Mouse (Mus musculus) heart, embryonic 16.5 days (tissue): ENCODE results near the gene Rbfox1. TPM values are rescaled to one million over a fixed set of nuclear protein-coding genes. Genes with fewer than 3 reads are reported as not detected.

Experiments used
- ATAC-seq: fragments of 200-750 bp; cut with Nextera tagmentation; replicated peaks from 2 replicates; pipeline ENCODE4 v1.8.0; 2017; ENCODE audit warnings: moderate number of reproducible peaks; ENCODE audit not compliant: insufficient read depth, low FRiP score; ENCODE audit errors: extremely low read depth
- H3K27ac ChIP-seq: fragments of 300-500 bp; sonication (generic); 2 replicates; pipeline ENCODE4 v1.5.1; 2014; ENCODE audit warnings: mild to moderate bottlenecking, low read length, control low read depth, moderate library complexity
- H3K27me3 ChIP-seq: fragments of 300-500 bp; sonication (generic); 2 replicates; pipeline ENCODE4 v1.6.1; 2014; ENCODE audit warnings: low read length, mixed read lengths; ENCODE audit not compliant: control insufficient read depth, insufficient read depth
- H3K36me3 ChIP-seq: fragments of 300-500 bp; sonication (generic); 2 replicates; pipeline ENCODE4 v1.6.1; 2014; ENCODE audit not compliant: control insufficient read depth, insufficient read depth
- H3K4me1 ChIP-seq: fragments of 300-500 bp; sonication (generic); 2 replicates; pipeline ENCODE4 v1.6.1; 2014; ENCODE audit warnings: low read length, mixed read lengths; ENCODE audit not compliant: control insufficient read depth, insufficient read depth
- H3K4me2 ChIP-seq: fragments of 300-500 bp; sonication (generic); 2 replicates; pipeline ENCODE4 v1.6.1; 2014; ENCODE audit warnings: low read depth, mild to moderate bottlenecking, control low read depth, low read length
- H3K4me3 ChIP-seq: fragments of 300-500 bp; sonication (generic); 2 replicates; pipeline ENCODE4 v1.5.1; 2014; ENCODE audit warnings: mild to moderate bottlenecking, control low read depth, low read length
- H3K9ac ChIP-seq: fragments of 300-500 bp; sonication (generic); 2 replicates; pipeline ENCODE4 v1.6.1; 2014; ENCODE audit warnings: low read length, control low read depth
- H3K9me3 ChIP-seq: fragments of 300-500 bp; sonication (generic); replicated peaks from 2 replicates; pipeline ENCODE4 v1.6.1; 2016; ENCODE audit warnings: low read length; ENCODE audit not compliant: control insufficient read depth
- WGBS: fragments of 180-500 bp; shearing (Covaris S2); extraction: QIAGEN DNeasy Blood & Tissue Kit; methylation state at CpG from one replicate; pipeline ENCODE4 v1.1.7; 2014; 5-methylcytosine and 5-hydroxymethylcytosine counted together
- polyA plus RNA-seq: library from polyadenylated mRNA; unstranded; fragments of >200 nt; fragmentation: Nextera tagmentation; extraction: Ambion mirVana; gene quantifications from 2 replicates; pipeline ENCODE4 v1.2.1, GENCODE M21; 2015

The Rbfox1 gene
- polyA plus RNA-seq, 1 experiment from 2014 or later: 5.9 TPM

DNA sequence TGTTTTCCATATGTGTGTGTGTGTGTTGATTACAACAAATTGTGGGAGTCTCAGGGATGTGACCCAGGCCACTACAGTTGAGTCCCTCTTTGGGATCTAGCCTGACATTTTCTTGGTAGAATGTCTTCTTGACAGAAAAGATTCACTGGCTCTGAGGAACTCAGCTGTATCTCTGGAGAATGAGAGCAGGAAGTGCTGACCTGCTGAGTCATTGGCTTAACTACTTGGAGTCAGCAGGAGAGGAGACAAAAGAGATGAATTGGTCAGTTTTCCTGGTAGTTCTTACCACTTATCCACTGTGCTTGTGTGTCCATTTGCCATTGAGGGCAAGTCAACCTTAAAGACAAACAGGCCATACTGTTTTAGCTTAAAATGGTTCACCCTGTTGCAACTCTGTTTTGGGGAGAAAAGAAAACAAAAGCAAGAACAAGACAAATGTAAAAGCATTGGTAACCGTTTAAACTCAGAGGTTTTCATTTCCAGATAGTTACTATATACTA is 1561.7 kb downstream of the Rbfox1 start:
- H3K9ac ChIP-seq: no peak overlapping the region
- 72% methylated on average over 1 of the region's 1 CpGs for WGBS
- no peaks in the 10 kb centered on the region for H3K36me3 ChIP-seq
- no peaks in the 10 kb centered on the region for H3K27me3 ChIP-seq
- no peaks in the 10 kb centered on the region for H3K4me1 ChIP-seq
- H3K9me3 ChIP-seq: no peaks in the 10 kb centered on the region
- no peak overlapping the region for H3K4me2 ChIP-seq
- H3K4me3 ChIP-seq: no peak overlapping the region
- ATAC-seq: no peak
- no peak overlapping the region for H3K27ac ChIP-seq

DNA sequence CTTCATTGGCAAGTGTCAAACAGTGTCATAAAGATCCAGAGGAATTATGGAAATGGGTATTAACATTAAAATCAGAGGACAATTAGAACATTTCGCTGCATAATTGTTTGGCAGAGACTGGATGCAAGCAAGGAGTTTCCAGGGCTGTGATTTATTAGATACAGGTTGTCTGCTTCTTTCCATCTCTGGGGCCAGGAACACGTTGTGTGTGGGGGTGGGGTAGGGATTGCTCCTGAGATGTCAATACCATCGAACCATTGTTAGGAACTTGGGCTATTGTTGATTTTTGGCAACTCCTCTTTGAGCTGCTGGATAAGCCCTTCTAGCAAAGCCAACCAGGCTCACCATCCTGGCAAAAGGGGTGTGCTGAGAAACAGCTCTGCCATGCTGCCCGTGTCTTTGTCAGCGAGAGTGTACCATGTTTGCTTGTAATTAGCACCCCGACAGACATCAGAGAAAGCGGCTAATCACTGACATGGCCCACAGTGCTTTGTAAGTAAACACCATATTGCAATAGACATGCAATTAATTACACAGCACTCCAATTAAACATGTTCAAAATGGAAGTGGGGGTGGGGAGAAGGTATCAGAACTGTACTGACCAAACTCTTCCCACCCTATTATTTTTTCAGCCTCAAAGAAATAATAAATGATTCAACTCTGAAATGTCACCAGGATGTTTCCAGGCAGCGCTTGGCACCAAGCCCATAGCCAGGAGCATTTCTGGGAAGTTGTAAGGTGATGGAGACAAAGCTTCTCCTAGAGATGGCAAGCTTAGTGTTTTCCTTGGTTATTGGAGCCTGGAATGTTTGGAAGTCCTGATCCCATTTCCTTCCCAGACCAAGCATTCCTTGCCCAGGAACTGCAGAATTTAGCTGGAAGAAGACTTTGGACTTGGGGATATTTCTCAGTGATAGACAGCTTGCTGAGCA is 1562.8 kb downstream of the Rbfox1 start:
- H3K4me2 ChIP-seq: no peak overlapping the region
- no peaks in the 10 kb centered on the region for H3K36me3 ChIP-seq
- 64% methylated on average over 8 of the region's 8 CpGs for WGBS
- H3K4me1 ChIP-seq: no peaks in the 10 kb centered on the region
- H3K4me3 ChIP-seq: no peak overlapping the region
- H3K9ac ChIP-seq: no peak overlapping the region
- no peaks in the 10 kb centered on the region for H3K27me3 ChIP-seq
- H3K27ac ChIP-seq: no peak overlapping the region
- ATAC-seq: no peak
- H3K9me3 ChIP-seq: no peaks in the 10 kb centered on the region

DNA sequence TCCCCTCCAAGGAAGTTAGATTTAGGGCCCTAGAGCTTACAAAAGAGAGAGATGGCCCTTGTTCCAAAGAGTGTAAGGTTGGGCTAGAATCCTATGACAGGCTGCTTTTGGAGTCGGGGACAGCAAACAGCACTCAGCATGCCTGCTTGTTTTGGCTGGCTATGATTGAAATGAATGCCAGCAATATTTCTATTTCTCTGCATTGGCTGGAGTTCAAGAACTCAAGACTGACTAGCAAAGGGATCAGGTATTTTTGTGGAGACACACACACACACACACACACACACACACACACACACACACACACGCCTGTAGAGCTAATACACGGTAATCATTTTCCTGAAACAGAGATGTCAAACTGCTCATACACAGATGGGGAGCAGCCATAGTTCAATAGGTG is 1566.0 kb downstream of the Rbfox1 start:
- H3K9me3 ChIP-seq: no peaks in the 10 kb centered on the region
- H3K4me2 ChIP-seq: no peak overlapping the region
- H3K27ac ChIP-seq: no peak overlapping the region
- no peak overlapping the region for H3K4me3 ChIP-seq
- no peak; the same call in 1 of the 2 replicates for ATAC-seq
- H3K4me1 ChIP-seq: no peaks in the 10 kb centered on the region
- H3K36me3 ChIP-seq: no peaks in the 10 kb centered on the region
- no peak overlapping the region for H3K9ac ChIP-seq
- no peaks in the 10 kb centered on the region for H3K27me3 ChIP-seq
- WGBS: 70% methylated on average over 3 of the region's 3 CpGs

DNA sequence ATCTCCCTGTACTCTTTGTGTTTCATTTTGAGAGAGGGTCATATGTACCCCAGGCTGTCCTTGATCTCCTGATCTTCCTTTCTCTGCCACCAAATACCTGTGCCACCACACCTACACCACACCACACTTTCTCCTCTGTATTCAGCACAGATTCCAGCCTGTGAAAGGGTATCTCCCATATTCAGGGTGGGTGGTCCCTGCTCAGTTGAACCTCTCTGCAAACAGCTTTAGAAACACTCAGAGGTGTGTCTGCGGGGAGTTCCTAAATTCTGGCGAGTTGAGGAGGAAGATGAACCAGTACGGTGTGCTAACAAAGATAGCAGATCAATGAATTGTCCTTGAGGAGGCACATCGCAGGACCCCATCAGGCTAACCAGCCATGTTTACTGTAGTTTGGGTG is 1572.4 kb downstream of the Rbfox1 start:
- Histone ChIP-seq H3K4me1 (no peaks in the 10 kb centered on the region), H3K27me3 (no peaks in the 10 kb centered on the region), H3K4me2 (no peak overlapping the region), H3K27ac (no peak overlapping the region), H3K9me3 (no peaks in the 10 kb centered on the region), H3K36me3 (no peaks in the 10 kb centered on the region), H3K9ac (no peak overlapping the region), H3K4me3 (no peak overlapping the region)
- ATAC-seq: no peak
- 81% methylated on average over 4 of the region's 4 CpGs for WGBS
